Mouse (Mus musculus) MN1 (cell line): Measurements from ENCODE around the gene Gm45837.

Experiments used
- DNase-seq: peaks from one replicate; pipeline ENCODE4 v3.0.0-alpha.2; 2016; ENCODE audit warnings: low spot score

Gm45837 gene

DNA sequence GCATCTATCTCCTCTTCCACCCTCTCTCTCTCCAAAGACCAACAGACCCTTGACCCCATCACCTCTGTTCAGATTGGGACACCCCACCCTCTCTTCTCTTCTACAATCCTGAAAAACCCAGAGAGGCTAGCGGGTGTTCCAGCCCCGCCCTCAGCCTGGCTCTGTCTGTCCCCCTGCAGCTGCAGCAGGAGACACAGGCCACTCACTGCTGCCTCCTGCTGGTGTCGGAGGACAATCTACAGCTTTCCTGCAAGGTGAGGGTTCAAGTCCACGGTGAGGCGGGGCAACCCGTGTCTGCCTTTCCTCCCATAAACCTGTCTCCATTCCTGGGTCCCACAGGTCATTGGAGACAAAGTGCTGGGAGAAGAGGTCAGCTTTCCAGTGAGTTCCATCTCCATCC, 91.0 kb downstream of the Gm45837 start:
- no peak for DNase-seq

- DNase-seq, result peak; percentile 78
These were observed 92.7 kb downstream of the Gm45837 start for GRCm38 (mm10) chr7:101503351-101503750.

GRCm38 (mm10) chr7:101503803-101504202, 93.1 kb downstream of the Gm45837 start:
- no peak for DNase-seq

DNA sequence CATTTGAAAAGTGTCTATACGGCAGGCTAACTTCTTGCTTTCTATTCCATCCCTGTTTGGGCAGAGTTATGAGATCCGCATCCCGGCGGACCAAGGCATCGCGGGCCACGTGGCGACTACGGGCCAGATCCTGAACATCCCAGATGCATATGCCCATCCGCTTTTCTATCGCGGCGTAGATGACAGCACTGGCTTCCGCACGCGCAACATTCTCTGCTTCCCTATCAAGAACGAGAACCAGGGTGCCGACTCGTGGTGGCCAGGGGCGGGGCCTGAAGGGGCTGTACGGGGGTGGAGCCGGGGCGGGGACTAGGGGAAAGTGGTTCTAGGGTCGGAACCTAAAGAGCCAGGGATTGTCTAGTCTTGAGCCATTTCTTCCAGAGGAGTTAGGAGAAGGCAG, 93.8 kb downstream of the Gm45837 start:
- no peak for DNase-seq

- DNase-seq, result no peak
These were observed 98.5 kb downstream of the Gm45837 start for GRCm38 (mm10) chr7:101509212-101509611.

DNA sequence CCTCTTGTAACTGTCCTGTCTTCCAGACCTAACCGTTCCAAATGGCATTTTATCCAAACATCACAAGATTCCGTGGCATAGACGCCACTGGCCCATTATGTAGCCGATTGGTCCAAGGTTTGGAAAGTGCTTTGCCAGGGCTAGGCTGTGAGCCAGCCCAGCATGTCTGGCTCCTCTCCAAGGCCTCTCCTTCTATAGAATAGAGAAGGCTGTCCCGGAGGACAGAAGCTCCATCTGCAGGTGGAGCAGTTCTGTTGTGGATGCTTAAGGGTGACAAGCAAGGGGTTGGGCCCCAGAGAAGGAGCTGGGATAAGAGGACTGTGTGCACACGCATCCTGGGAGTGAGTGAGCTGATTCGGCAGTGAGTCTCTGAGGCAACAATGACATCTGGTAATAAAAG, 103.0 kb downstream of the Gm45837 start:
- DNase-seq, result peak; percentile 58

DNA sequence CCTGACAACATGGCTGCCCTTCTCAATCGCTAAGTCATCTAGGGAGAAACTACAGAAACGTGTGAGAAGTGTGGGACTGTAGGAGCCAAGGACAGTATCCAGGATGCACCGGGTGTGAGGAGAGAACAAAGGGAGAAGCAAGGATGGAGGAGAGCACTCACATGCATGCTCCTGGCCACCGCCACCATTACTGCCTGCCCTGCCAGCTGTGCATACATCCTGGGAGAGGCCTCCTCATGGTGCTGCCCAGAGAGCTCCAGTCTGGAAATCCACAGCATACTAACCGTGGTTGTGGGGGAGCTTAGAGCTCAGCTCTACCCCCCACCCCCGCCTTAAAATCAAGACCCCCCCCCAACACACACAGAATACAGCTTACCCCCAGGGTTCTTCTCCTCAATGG, 104.1 kb downstream of the Gm45837 start:
- no peak for DNase-seq

DNA sequence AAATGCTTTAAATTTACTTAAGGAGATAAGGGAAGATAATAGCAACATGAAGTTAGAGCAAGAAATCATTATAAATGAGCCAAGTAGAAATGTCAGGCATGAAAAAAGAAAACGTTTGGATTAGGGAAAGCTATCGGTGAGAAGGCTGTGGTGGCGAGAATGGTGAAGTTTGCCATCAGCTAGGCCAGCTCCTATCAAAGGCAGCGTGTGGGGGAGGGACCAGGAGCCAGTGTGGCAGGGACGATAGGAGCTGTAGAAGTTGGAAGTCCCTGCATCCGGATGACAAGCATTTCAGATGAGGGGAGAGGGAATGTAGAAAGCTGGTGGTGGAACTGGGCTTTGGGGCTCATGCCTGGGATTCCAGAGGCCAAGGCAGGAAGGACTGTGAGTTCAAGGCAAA, 104.6 kb downstream of the Gm45837 start:
- no peak for DNase-seq

DNA sequence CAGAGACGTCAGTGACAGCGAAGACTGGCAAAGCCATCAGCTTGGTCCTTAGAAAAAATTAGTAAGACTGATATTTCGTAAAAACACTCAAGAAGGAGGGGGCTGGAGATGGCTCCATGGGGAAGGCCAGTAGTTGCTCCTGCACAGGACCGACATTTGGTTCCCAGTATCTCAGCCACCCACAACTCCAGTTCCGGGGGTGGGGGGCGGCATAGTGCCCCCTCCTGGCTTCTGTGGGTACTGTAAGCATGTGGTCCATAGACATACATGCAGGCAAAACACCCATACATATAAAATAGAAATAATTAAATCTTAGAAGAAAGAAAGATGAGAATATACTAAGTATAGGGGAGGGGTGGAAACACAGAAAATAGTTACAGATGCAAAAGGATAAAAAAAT, 105.8 kb downstream of the Gm45837 start:
- no peak for DNase-seq

DNA sequence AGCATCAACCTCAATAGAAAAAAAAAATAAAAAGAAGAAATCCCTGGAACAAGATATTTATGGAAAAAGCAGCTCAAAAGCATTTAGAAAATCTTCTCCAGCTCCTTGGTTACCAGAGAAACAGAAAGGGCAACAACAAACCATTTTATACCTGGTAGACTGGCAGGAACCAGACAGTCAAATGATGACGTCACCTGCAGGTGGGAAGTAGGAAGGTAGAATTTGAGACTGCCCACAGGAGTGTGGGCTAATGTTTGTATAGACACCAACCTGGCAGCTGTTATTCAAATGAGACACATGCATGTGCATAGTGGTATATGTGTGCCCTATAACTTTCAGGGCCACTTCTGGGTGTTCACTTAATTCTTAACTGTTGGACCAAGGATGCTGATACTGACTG, 111.0 kb downstream of the Gm45837 start:
- no peak for DNase-seq

GRCm38 (mm10) chr7:101523205-101523604, 112.5 kb downstream of the Gm45837 start:
- DNase-seq, result no peak

DNA sequence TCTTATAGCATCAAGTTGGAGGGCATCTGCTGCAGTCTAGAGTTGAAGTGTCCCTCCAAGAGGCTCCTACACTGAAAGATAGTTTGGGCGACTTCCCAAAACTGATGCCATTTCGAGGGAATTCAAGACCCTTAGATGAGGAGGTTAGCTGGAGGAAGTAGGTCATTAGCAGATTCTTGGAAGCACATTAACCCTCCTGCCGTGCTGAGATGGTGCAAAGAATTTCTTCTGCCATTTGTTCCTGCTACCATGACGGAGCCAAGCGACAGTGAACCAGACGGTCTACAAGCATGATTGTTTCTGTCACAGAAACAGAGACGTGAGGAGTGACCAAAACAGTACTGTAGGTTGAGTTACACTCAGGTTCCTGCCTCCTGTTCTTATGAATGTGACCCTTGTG, 115.8 kb downstream of the Gm45837 start:
- no peak for DNase-seq

GRCm38 (mm10) chr7:101534428-101534827, 123.7 kb downstream of the Gm45837 start:
- peak; percentile 61 for DNase-seq

DNA sequence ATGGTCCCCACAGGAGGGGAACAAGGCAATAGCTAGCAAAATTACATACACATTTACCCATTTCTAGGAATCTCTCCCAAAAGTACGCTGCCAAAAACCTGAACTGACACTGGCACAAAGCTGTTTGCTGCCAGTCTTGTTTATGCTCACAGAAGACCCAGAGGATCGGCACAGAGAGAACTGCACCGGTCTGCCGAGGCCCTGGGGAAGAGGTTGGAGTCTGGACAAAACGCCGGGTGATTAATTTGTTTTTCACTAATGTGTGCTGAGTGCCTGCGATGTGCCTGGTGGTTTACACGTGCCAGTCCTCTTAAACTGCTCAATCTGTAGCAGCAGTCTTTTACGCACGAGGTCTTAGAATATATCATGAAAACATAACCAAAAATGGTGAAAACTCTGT, 124.4 kb downstream of the Gm45837 start:
- DNase-seq, result peak; percentile 45

- no peak for DNase-seq
These were observed 124.8 kb downstream of the Gm45837 start for GRCm38 (mm10) chr7:101535517-101535916.

DNA sequence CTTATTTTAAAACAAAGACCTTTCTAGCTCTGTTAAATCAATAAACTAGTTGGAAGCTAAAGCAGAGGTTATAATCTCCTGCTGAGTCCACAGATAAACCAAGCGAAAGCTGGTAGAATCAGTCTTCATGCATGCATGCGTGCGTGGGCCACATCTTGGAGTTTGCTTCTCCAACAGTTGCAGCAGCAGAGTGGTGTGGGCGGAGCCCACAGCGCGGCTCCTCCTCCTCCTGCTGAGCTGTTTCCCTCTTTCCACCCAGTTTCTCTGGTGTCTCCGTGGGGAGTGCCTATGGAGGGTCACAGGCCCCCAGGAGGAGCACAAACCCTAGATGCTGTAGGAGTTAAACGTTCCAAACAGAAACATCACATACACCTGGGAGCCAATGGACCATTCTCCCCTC, 126.9 kb downstream of the Gm45837 start:
- DNase-seq, result no peak

DNA sequence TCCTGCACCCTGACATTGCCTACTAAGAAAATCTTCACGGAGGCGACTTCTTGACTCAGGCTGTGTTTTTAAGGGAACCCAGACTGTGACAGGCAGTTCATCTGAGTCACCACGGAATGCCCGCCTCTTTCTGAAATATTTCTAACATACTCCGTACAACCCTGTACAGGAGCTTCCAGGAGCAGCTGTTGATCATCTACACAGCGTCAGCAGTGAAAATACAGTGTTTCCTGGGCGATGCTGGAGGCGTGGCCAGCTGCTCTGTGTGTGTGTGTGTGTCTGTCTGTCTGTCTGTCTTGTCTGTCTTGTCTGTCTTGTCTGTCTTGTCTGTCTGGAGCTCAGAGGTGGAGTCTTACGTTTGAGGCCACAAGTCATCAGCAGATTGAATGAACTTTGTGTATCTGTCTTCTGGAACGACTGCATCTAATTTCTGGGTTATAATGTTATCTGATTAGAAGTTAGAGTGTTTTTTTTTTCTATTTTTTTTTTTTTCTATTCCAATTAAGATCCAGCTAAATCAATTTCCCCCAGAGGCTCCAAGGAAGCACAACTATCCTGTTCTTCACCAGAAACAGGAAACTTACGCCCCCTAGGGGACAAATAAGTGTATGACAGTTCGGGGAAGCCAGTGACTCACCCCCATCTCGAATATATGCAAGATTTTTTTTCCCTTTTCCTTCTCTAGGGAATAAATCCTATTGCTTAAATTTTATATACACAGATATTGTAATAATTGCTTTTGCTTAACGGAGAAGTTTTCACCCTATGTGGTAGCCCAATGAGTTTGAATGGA, 127.7 kb downstream of the Gm45837 start:
- peak; percentile 77 for DNase-seq

DNA sequence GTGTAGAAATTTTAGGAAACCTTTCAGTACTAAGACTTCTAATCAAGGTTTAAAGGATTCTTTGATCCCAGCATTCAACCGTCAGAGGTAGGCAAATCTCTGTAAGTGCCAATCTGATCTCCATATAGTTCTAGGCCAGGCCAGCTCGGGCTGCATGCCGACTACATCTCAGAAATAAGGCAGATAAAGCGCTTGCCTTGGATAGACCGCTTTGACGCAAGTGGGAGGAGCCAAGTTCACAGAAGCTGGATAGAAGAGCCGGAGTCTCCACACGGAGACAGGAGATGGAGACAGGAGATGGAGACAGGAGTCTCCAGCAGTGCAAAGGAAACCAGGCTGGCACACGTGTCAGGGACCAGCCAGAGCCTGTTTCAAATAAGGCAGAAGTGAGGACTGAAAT, 129.1 kb downstream of the Gm45837 start:
- peak; percentile 41 for DNase-seq

DNA sequence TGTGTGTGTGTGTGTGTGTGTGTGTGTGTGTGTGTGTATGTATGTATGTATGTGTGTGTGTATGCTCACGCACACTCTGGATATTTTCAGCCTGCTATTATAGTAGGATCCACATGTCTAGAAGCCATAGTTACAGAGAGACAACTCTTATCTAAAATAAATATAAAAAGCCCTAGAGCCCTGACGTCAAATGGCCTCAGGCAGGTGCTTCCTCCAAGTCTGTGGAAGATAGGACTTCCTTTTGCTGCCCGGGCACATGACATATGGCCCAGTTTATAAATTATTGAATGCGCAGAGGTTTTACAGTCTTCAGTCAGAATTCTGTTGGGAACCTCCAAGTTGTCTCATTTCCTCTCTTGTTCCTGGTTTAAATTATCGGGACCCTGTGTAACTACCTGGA, 130.0 kb downstream of the Gm45837 start:
- DNase-seq, result no peak

DNA sequence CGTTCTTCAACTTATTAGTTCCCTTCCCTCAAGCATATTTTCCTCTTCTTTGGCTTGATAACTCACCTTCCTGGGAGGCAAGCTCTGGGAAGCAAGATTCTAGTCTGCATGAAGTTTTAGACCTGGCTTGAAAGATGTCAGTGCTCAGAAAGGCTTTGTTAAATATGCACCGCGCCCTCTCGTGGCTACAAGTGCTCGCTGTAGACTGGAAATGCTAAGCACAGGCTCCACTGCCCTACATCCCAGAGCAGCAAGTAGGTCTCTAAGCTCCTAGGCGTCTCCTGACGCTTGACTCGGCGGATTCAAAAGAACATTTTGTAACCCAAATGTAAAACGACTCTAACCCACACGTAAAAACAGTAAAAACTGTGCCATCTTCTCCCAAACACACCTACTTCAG, 130.4 kb downstream of the Gm45837 start:
- peak; percentile 78 for DNase-seq

- no peak for DNase-seq
These were observed 131.0 kb downstream of the Gm45837 start for GRCm38 (mm10) chr7:101541734-101542133.

DNA sequence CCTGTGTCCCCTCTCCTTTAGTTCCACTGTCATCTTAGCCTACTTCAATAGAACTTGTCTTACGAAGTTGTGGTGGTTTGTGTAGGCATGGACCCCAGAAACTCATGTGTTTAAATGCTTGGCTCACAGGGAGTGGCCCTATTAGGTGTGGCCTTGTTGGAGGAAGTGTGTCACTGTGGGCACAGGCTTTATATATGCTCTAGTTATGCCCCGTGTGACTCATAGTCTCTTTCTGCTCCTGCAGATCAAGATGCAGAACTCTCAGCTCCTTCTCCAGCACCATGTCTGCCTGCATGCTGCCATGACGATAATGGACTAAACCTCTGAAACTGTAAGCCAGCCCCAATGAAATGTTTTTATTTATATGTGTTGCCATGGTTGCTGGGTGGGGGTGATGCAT, 137.0 kb downstream of the Gm45837 start:
- DNase-seq, result no peak

DNA sequence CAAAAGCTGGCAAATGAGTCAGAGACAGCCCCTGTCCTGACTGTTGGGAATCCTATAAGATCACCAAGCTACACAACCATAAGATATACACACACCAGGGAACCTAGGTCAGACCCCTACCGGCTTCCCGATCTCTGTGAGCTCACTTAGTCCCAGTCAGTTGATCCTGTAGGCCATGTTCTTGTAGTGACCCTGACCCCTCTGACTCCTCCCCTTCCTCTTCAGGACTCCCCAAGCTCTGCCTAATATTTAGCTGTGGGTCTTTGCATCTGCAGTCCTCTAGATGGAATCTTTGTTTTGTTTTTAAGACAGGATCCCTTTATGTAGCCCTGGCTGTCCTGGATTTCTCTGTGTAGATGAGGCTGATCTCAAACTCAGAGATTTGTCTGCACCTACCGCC, 138.6 kb downstream of the Gm45837 start:
- no peak for DNase-seq
